Mouse (Mus musculus) MEL (cell line): ENCODE results near the gene Cic.

Experiments
- CTCF ChIP-seq, 3 experiments: IDR thresholded peaks in 2 of 3; conservative IDR thresholded peaks in 1 of 3; 2 replicates each; pipeline ENCODE4 v1.5.1; 2011 to 2012; ENCODE audit warnings: low read length in 3 of 3, low read depth in 2 of 3, mild to moderate bottlenecking in 2 of 3, improper control_type of control experiment in 1 of 3, inconsistent platforms in 1 of 3, mixed read lengths in 1 of 3, moderate library complexity in 1 of 3; ENCODE audit not compliant: control insufficient read depth in 1 of 3, insufficient read depth in 1 of 3, poor library complexity in 1 of 3, severe bottlenecking in 1 of 3
- POLR2A ChIP-seq, 2 experiments: IDR thresholded peaks; 2 replicates each; pipeline ENCODE4 v1.6.1; 2011 to 2012; ENCODE audit warnings: low read length in 2 of 2, mild to moderate bottlenecking in 2 of 2, control low read depth in 1 of 2, improper control_type of control experiment in 1 of 2, low read depth in 1 of 2, moderate library complexity in 1 of 2; ENCODE audit not compliant: control insufficient read depth in 1 of 2, insufficient read depth in 1 of 2, poor library complexity in 1 of 2
- TBP ChIP-seq: IDR thresholded peaks from 2 replicates; pipeline ENCODE4 v1.8.0; 2011; ENCODE audit warnings: low read depth, low read length, improper control_type of control experiment
- UBTF ChIP-seq: IDR thresholded peaks from 2 replicates; pipeline ENCODE4 v1.6.1; 2012; ENCODE audit warnings: low read depth, mild to moderate bottlenecking, inconsistent platforms, low read length, improper control_type of control experiment, moderate library complexity, borderline replicate concordance; ENCODE audit not compliant: insufficient read depth

GRCm38 (mm10) chr7:25269029-25269428, 1.5 kb downstream of the Cic start:
- TF ChIP-seq UBTF (no peak), POLR2A (IDR thresholded peaks at IDR 0.05; ENCODE audit: control insufficient read depth in 1 of 2, insufficient read depth in 1 of 2, low read depth in 1 of 2, low read length in 2 of 2, poor library complexity in 1 of 2) (no peak), CTCF (IDR thresholded peaks at IDR 0.05 in 2 of 3, conservative IDR thresholded peaks at IDR 0.05 in 1 of 3; ENCODE audit: control insufficient read depth in 1 of 3, insufficient read depth in 1 of 3, low read depth in 2 of 3, low read length in 3 of 3, poor library complexity in 1 of 3, severe bottlenecking in 1 of 3) (no peak), TBP (no peak)
